Comparison of ENCODE assay signal across 7 mouse cellular contexts in the genomic region with DNA sequence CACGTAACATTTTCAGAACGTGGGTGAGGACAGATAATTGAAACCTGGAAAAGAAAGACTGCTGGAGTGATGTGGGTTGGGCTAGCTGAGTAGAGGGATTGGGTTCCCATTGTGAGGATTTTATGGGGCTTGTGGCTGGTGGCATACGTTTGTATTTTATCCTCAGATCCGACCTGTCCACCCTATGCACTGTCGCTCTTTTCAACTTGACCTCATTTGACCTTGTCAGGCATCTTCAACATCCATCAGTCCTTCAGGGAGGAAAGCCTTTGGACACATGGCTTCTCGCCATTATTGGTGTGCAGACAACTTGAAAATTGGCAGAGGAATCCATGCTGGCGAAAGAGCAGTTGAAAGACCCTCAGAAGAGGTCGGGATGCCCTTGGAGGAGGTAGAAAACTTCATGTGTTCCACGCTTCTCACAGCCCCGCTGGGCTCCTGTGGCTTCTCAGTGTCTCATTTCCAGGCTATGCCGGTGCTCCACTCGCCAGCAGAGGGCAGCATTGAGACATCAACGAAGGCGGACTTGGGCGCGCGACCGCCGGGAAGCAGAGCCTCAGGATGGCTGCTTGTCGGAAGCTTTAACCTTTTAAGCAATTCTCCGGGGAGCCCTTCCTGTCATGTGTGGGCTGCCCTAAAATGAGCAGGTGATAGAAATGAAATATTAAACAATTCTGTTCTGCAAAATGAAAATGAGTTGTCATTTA.
A peak's percentile ranks its signal among the peaks of the same experiment; 100 is the strongest.
DNase-seq lines count a peak whose midpoint lies in the region; ATAC-seq and TF ChIP-seq lines count a peak whose summit lies in the region.

No protein-coding gene starts in this region.

- DNase-seq in adrenal gland, postnatal 14 days = peak; percentile 96
- peak; percentile 95 for DNase-seq in embryonic facial prominence, embryonic 11.5 days (ENCODE audit: low spot score)
- DNase-seq in heart, adult 18-20 months = peak; percentile 88 to 97
- peak; percentile 89 for DNase-seq in kidney, adult 18-20 months
- peak; percentile 98 for DNase-seq in limb, embryonic 10.5 days (ENCODE audit: low spot score)

- H3K9me3 ChIP-seq in embryonic facial prominence, embryonic 11.5 days (replicated peaks; ENCODE audit: control insufficient read depth, low read length) = no peaks in the 10 kb centered on the region
- no peaks in the 10 kb centered on the region for H3K9me3 ChIP-seq in limb, embryonic 10.5 days (replicated peaks)
- H3K9me3 ChIP-seq in midbrain, embryonic 13.5 days = no peaks in the 10 kb centered on the region

- TF ChIP-seq POLR2A in small intestine, adult 2 months (IDR thresholded peaks at IDR 0.05; ENCODE audit: low read depth, low read length) = no peak

- ATAC-seq in embryonic facial prominence, embryonic 11.5 days (replicated peaks; ENCODE audit: insufficient number of reproducible peaks, low FRiP score, low TSS enrichment, low read depth) = peak; percentile 73
- ATAC-seq in midbrain, embryonic 13.5 days = peak; percentile 93

- no peaks in the 10 kb centered on the region for H3K36me3 ChIP-seq in embryonic facial prominence, embryonic 11.5 days (replicated peaks; ENCODE audit: control insufficient read depth, insufficient read depth, low read depth, low read length)
- H3K36me3 ChIP-seq in limb, embryonic 10.5 days = no peaks in the 10 kb centered on the region
- H3K36me3 ChIP-seq in midbrain, embryonic 13.5 days = no peaks in the 10 kb centered on the region
- H3K36me3 ChIP-seq in small intestine, adult 2 months (ENCODE audit: control insufficient read depth, insufficient read depth, low read length) = no peaks in the 10 kb centered on the region

- WGBS in embryonic facial prominence, embryonic 11.5 days = 11% methylated on average over 21 of the region's 21 CpGs
- 17% methylated on average over 21 of the region's 21 CpGs for WGBS in limb, embryonic 10.5 days
- 9% methylated on average over 21 of the region's 21 CpGs for WGBS in midbrain, embryonic 13.5 days
- WGBS in small intestine, adult 2 months = 11% methylated on average over 21 of the region's 21 CpGs

- H3K27me3 ChIP-seq in embryonic facial prominence, embryonic 11.5 days (ENCODE audit: control insufficient read depth, insufficient read depth, low read length) = no peaks in the 10 kb centered on the region
- no peaks in the 10 kb centered on the region for H3K27me3 ChIP-seq in limb, embryonic 10.5 days (ENCODE audit: low read depth, poor library complexity, severe bottlenecking)
- H3K27me3 ChIP-seq in midbrain, embryonic 13.5 days = no peaks in the 10 kb centered on the region
- no peaks in the 10 kb centered on the region for H3K27me3 ChIP-seq in small intestine, adult 2 months (ENCODE audit: control insufficient read depth, insufficient read depth, low read length)

- no peaks in the 10 kb centered on the region for H3K4me1 ChIP-seq in embryonic facial prominence, embryonic 11.5 days (ENCODE audit: control insufficient read depth, insufficient read depth, low read length)
- H3K4me1 ChIP-seq in limb, embryonic 10.5 days = peaks cover 13% of the 10 kb centered on the region
- H3K4me1 ChIP-seq in midbrain, embryonic 13.5 days (replicated peaks) = peaks cover 19% of the 10 kb centered on the region
- no peaks in the 10 kb centered on the region; the same call in 1 of the 2 replicates for H3K4me1 ChIP-seq in small intestine, adult 2 months (ENCODE audit: control insufficient read depth, insufficient read depth, insufficient read length, low read length)

- peak overlapping the region; percentile 11; the same call in 1 of the 2 replicates for H3K4me3 ChIP-seq in embryonic facial prominence, embryonic 11.5 days (ENCODE audit: low read depth, low read length)
- peak overlapping the region; percentile 39 for H3K4me3 ChIP-seq in limb, embryonic 10.5 days
- peak overlapping the region; percentile 29 for H3K4me3 ChIP-seq in midbrain, embryonic 13.5 days (replicated peaks)
- peak overlapping the region; percentile 36 for H3K4me3 ChIP-seq in small intestine, adult 2 months (ENCODE audit: low read depth, low read length)

- H3K27ac ChIP-seq in embryonic facial prominence, embryonic 11.5 days (replicated peaks; ENCODE audit: low read depth, low read length) = no peak overlapping the region
- H3K27ac ChIP-seq in limb, embryonic 10.5 days = 0 out of 2 replicates have a peak overlapping the region, but pooled peaks have one; percentile 47
- H3K27ac ChIP-seq in midbrain, embryonic 13.5 days = peak overlapping the region; percentile 88
- no peak overlapping the region for H3K27ac ChIP-seq in small intestine, adult 2 months (ENCODE audit: insufficient read depth, low read depth, low read length)

- no peak overlapping the region for H3K9ac ChIP-seq in embryonic facial prominence, embryonic 11.5 days (replicated peaks; ENCODE audit: low read length)
- peak overlapping the region; percentile 60 for H3K9ac ChIP-seq in midbrain, embryonic 13.5 days (replicated peaks)

- TF ChIP-seq CTCF in small intestine, adult 2 months (IDR thresholded peaks at IDR 0.05; ENCODE audit: extremely low read depth, insufficient read length, insufficient replicate concordance, low read depth, low read length) = peak; percentile 89

- peak overlapping the region; percentile 14; the same call in 1 of the 2 replicates for H3K4me2 ChIP-seq in embryonic facial prominence, embryonic 11.5 days (ENCODE audit: low read depth, low read length)
- H3K4me2 ChIP-seq in midbrain, embryonic 13.5 days (replicated peaks) = peak overlapping the region; percentile 55

Comparison
In these comparisons a context has a peak if more than half of its experiments do, and no peak if none do; other contexts are left out.
1. H3K27ac ChIP-seq: peak in limb, embryonic 10.5 days (single experiment) and midbrain, embryonic 13.5 days (single experiment); none in embryonic facial prominence, embryonic 11.5 days (single experiment) and small intestine, adult 2 months (single experiment).
2. Peak in every context shown above with its lines, with median percentiles within 50 percentile points of each other: DNase-seq and H3K4me3 ChIP-seq.